Comparison of ENCODE assay signal across 13 mouse cellular contexts in the genomic region with DNA sequence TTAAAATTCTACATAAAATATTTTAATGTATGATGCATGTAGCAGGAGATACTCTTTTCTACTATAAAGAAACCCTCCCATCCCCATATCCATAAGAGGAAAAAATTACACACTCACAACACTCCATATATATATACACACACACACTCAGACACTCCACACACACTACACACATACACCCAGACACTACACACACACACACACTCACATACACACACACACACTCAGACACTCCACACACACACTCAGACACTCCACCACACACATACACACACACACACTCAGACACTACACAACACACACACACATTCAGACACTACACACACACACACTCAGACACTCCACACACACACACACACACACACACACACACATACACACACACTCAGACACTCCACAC.
A peak's percentile ranks its signal among the peaks of the same experiment; 100 is the strongest.
DNase-seq lines count a peak whose midpoint lies in the region; ATAC-seq and TF ChIP-seq lines count a peak whose summit lies in the region.
"Had no signal": no experiment of that assay in that cellular context is flagged by ENCODE, and none has a peak within 500 bp of the region (broad histone marks: within the 10 kb centered on the region; RNA-seq: fewer than 3 reads in every experiment).

No protein-coding gene starts in this region.

- no peak for DNase-seq in midbrain, embryonic 10.5 days (ENCODE audit: low spot score)
- no peak for DNase-seq in midbrain, postnatal 0 days (ENCODE audit: low spot score)
- no peak for DNase-seq in hindbrain, postnatal 0 days (ENCODE audit: low spot score)
- DNase-seq in lung, postnatal 0 days (ENCODE audit: low spot score): no peak
- DNase-seq in layer of hippocampus, postnatal 10 days (ENCODE audit: low spot score in 2 of 2): no peak
- no peak for DNase-seq in adrenal gland, adult (ENCODE audit: inconsistent age in 2 of 2, low spot score in 1 of 2)
- DNase-seq: B cell, adult 2 months; cerebellum, adult 18-20 months; heart, adult 2 months; right cerebral cortex, postnatal 4 days had no signal

- no peaks in the 10 kb centered on the region for H3K9me3 ChIP-seq in midbrain, embryonic 10.5 days (replicated peaks)
- H3K9me3 ChIP-seq in midbrain, postnatal 0 days (ENCODE audit: low read length): no peaks in the 10 kb centered on the region
- H3K9me3 ChIP-seq in forebrain, embryonic 13.5 days (replicated peaks): no peaks in the 10 kb centered on the region
- no peaks in the 10 kb centered on the region for H3K9me3 ChIP-seq in hindbrain, postnatal 0 days (ENCODE audit: low read length)
- no peaks in the 10 kb centered on the region for H3K9me3 ChIP-seq in lung, postnatal 0 days (ENCODE audit: low read length)
- H3K9me3 ChIP-seq: lung, embryonic 15.5 days had no signal

- no peak overlapping the region for H3K4me3 ChIP-seq in midbrain, embryonic 10.5 days
- no peak overlapping the region for H3K4me3 ChIP-seq in midbrain, postnatal 0 days (ENCODE audit: low read depth, low read length)
- no peak overlapping the region for H3K4me3 ChIP-seq in forebrain, embryonic 13.5 days
- H3K4me3 ChIP-seq in hindbrain, postnatal 0 days (ENCODE audit: low read length): no peak overlapping the region
- no peak overlapping the region for H3K4me3 ChIP-seq in olfactory bulb, adult 2 months (ENCODE audit: insufficient read depth, low read depth, low read length)
- no peak overlapping the region for H3K4me3 ChIP-seq in lung, postnatal 0 days (ENCODE audit: low read depth, low read length)
- H3K4me3 ChIP-seq: heart, adult 2 months; lung, embryonic 15.5 days had no signal

- no peaks in the 10 kb centered on the region for H3K27me3 ChIP-seq in midbrain, embryonic 10.5 days (ENCODE audit: low read depth, poor library complexity, severe bottlenecking)
- no peaks in the 10 kb centered on the region for H3K27me3 ChIP-seq in midbrain, postnatal 0 days (ENCODE audit: insufficient read depth, low read length)
- H3K27me3 ChIP-seq in forebrain, embryonic 13.5 days: no peaks in the 10 kb centered on the region
- no peaks in the 10 kb centered on the region for H3K27me3 ChIP-seq in hindbrain, postnatal 0 days (ENCODE audit: insufficient read depth, low read length)
- no peaks in the 10 kb centered on the region for H3K27me3 ChIP-seq in lung, postnatal 0 days (replicated peaks; ENCODE audit: insufficient read depth, low read length)
- H3K27me3 ChIP-seq: lung, embryonic 15.5 days had no signal

- peak overlapping the region; percentile 74 for H3K27ac ChIP-seq in midbrain, embryonic 10.5 days (replicated peaks)
- no peak overlapping the region for H3K27ac ChIP-seq in midbrain, postnatal 0 days (ENCODE audit: low read depth, low read length)
- peak overlapping the region; percentile 75 for H3K27ac ChIP-seq in forebrain, embryonic 13.5 days
- H3K27ac ChIP-seq in hindbrain, postnatal 0 days: no peak overlapping the region
- peak overlapping the region; percentile 49 for H3K27ac ChIP-seq in olfactory bulb, adult 2 months (ENCODE audit: insufficient read depth, low read depth, low read length)
- no peak overlapping the region for H3K27ac ChIP-seq in lung, postnatal 0 days (ENCODE audit: low read length)
- H3K27ac ChIP-seq: heart, adult 2 months; lung, embryonic 15.5 days had no signal

- no peak for TF ChIP-seq POLR2A in olfactory bulb, adult 2 months (IDR thresholded peaks at IDR 0.05; ENCODE audit: insufficient read depth, low read depth, low read length)

- no peak overlapping the region for H3K9ac ChIP-seq in midbrain, postnatal 0 days (replicated peaks; ENCODE audit: low read length, poor library complexity, severe bottlenecking)
- H3K9ac ChIP-seq in forebrain, embryonic 13.5 days: no peak overlapping the region
- H3K9ac ChIP-seq in hindbrain, postnatal 0 days (replicated peaks; ENCODE audit: low read length): no peak overlapping the region
- H3K9ac ChIP-seq in lung, postnatal 0 days (replicated peaks; ENCODE audit: low read depth): no peak overlapping the region
- H3K9ac ChIP-seq: lung, embryonic 15.5 days had no signal

- H3K4me1 ChIP-seq in midbrain, embryonic 10.5 days: peaks cover 24% of the 10 kb centered on the region
- H3K4me1 ChIP-seq in midbrain, postnatal 0 days (ENCODE audit: insufficient read depth, low read length): no peaks in the 10 kb centered on the region
- peaks cover 53% of the 10 kb centered on the region for H3K4me1 ChIP-seq in forebrain, embryonic 13.5 days
- H3K4me1 ChIP-seq in hindbrain, postnatal 0 days (ENCODE audit: insufficient read depth, low read length): no peaks in the 10 kb centered on the region
- H3K4me1 ChIP-seq in olfactory bulb, adult 2 months (ENCODE audit: control insufficient read depth, insufficient read depth, low read length): peaks cover 15% of the 10 kb centered on the region
- H3K4me1 ChIP-seq in lung, postnatal 0 days (ENCODE audit: insufficient read depth, low read depth, low read length): no peaks in the 10 kb centered on the region
- H3K4me1 ChIP-seq: lung, embryonic 15.5 days had no signal

- H3K4me2 ChIP-seq in midbrain, postnatal 0 days (ENCODE audit: low read depth, low read length, poor library complexity, severe bottlenecking): no peak overlapping the region
- H3K4me2 ChIP-seq in forebrain, embryonic 13.5 days: no peak overlapping the region
- no peak overlapping the region for H3K4me2 ChIP-seq in hindbrain, postnatal 0 days (ENCODE audit: low read depth, low read length)
- no peak overlapping the region for H3K4me2 ChIP-seq in lung, postnatal 0 days (replicated peaks; ENCODE audit: low read depth, low read length)
- H3K4me2 ChIP-seq: lung, embryonic 15.5 days had no signal

- TF ChIP-seq EP300 in lung, postnatal 0 days (IDR thresholded peaks at IDR 0.05): no peak

- H3K36me3 ChIP-seq in midbrain, embryonic 10.5 days: peaks cover 20% of the 10 kb centered on the region
- 0 out of 2 replicates have a peak, but pooled peaks cover 2% of the 10 kb centered on the region for H3K36me3 ChIP-seq in midbrain, postnatal 0 days (ENCODE audit: insufficient read depth, low read length)
- H3K36me3 ChIP-seq in forebrain, embryonic 13.5 days (ENCODE audit: poor library complexity, severe bottlenecking): peaks cover 18% of the 10 kb centered on the region
- H3K36me3 ChIP-seq in hindbrain, postnatal 0 days (ENCODE audit: insufficient read depth, low read length): no peaks in the 10 kb centered on the region
- H3K36me3 ChIP-seq in lung, postnatal 0 days (ENCODE audit: insufficient read depth, low read length): no peaks in the 10 kb centered on the region

- no peak for ATAC-seq in midbrain, postnatal 0 days (ENCODE audit: low FRiP score)
- peak; percentile 13; the same call in 1 of the 2 replicates for ATAC-seq in forebrain, embryonic 13.5 days
- ATAC-seq in hindbrain, postnatal 0 days: peak; percentile 33
- ATAC-seq in lung, postnatal 0 days: no peak

- no peak for TF ChIP-seq CTCF in midbrain, postnatal 0 days (IDR thresholded peaks at IDR 0.05)
- TF ChIP-seq CTCF in hindbrain, postnatal 0 days (IDR thresholded peaks at IDR 0.05; ENCODE audit: low read depth): no peak
- TF ChIP-seq CTCF in olfactory bulb, adult 2 months (IDR thresholded peaks at IDR 0.05; ENCODE audit: insufficient read depth, low read depth, low read length): no peak
- TF ChIP-seq CTCF in lung, postnatal 0 days (IDR thresholded peaks at IDR 0.05): no peak

Comparison
In these comparisons a context has a peak if more than half of its experiments do, and no peak if none do; other contexts are left out.
1. H3K27ac ChIP-seq: peak in midbrain, embryonic 10.5 days (single experiment), forebrain, embryonic 13.5 days (single experiment) and olfactory bulb, adult 2 months (single experiment); none in midbrain, postnatal 0 days (single experiment), hindbrain, postnatal 0 days (single experiment) and lung, postnatal 0 days (single experiment).
2. ATAC-seq: peak in forebrain, embryonic 13.5 days (single experiment) and hindbrain, postnatal 0 days (single experiment); none in midbrain, postnatal 0 days (single experiment) and lung, postnatal 0 days (single experiment).